Mouse (Mus musculus): ENCODE measurements at regions not wholly inside any gene's neighbourhood (a gene's known extent, or its start where the extent isn't known, plus 50 kb on each side); places are given as distances from the start of the nearest gene placed in this dataset.

- no peak for TF ChIP-seq KAT2A (conservative IDR thresholded peaks at IDR 0.05; ENCODE audit: low read depth, low read length)
- no peak for TF ChIP-seq CTCF (IDR thresholded peaks at IDR 0.05 in 2 of 3, conservative IDR thresholded peaks at IDR 0.05 in 1 of 3; ENCODE audit: control insufficient read depth in 1 of 3, insufficient read depth in 1 of 3, low read depth in 2 of 3, low read length in 3 of 3, poor library complexity in 1 of 3, severe bottlenecking in 1 of 3)
- no peak for TF ChIP-seq BHLHE40 (IDR thresholded peaks at IDR 0.05; ENCODE audit: borderline replicate concordance, low read depth, low read length)
- no peak for TF ChIP-seq MAX (IDR thresholded peaks at IDR 0.05; ENCODE audit: low read length)
- no peak for TF ChIP-seq MEF2A (IDR thresholded peaks at IDR 0.05; ENCODE audit: extremely low read depth, insufficient replicate concordance, low read depth, low read length, poor library complexity, severe bottlenecking)
- no peak for TF ChIP-seq TCF12 (IDR thresholded peaks at IDR 0.05; ENCODE audit: low read depth, low read length)
- no peak for TF ChIP-seq RAD21 (IDR thresholded peaks at IDR 0.05; ENCODE audit: low read depth, low read length)
- TF ChIP-seq CHD2 (IDR thresholded peaks at IDR 0.05; ENCODE audit: low read length): no peak
- TF ChIP-seq EP300 (IDR thresholded peaks at IDR 0.05; ENCODE audit: low read depth in 1 of 2, low read length in 2 of 2): no peak
- no peak for TF ChIP-seq HCFC1 (IDR thresholded peaks at IDR 0.05; ENCODE audit: low read depth, low read length)
Measured at GRCm38 (mm10) chr10:56519041-56519440, 141.9 kb downstream of the Gja1 start.
